Mouse (Mus musculus): ENCODE results near the gene Zfp750.

The Zfp750 gene

GRCm38 (mm10) chr11:121467408-121467807 is 51.7 kb downstream of the Zfp750 start:
- DNase-seq, result no peak
